Mouse (Mus musculus): ENCODE measurements at regions not wholly inside any gene's neighbourhood (a gene's known extent, or its start where the extent isn't known, plus 50 kb on each side); places are given as distances from the start of the nearest gene placed in this dataset.

DNA sequence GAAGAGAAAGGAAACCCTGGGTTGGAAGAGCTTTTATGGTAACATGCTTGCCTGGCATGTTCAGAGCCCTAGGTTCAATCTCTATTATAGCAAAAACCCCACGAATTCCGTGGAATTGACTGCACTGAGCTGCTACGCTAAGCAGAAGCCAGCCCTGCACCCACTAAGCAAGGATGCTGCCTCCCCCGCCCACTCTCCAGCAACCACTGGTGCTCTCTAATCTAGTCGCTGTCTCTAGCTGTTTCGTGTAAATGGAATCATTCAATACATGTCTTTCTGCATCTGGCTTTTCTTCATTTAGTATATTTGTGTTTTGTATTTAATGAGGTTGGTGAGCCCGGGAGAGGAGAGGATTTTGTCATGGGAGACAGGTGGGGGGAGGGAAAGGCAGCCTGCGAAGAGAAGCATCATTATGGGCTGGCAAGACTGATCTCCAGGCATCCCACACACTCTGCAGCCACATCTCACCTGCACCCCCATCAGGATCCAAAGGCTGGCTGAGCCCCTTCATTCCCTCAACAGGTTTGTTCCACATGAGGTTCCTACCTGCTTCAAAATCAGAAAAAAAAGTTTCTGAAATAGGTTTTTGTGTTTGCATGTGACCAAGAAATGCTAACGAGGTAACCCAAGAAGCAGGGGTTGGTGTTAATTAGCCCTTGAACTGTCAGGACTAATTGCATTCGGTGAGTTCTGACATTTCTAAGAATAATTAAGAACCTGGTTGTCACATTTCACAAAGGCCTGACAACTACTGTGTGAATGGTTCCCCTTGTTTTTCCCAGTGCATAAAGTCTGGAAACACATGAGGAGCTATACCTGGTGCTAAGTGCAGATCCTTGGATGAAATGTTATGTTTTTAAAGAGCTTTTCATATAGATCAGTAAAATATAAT is 68.6 kb upstream of the Ubl3 start:
- 84% methylated on average over 10 of the region's 10 CpGs for WGBS (ENCODE audit: missing documents)
- H3K36me3 ChIP-seq (ENCODE audit: inconsistent target), result no peaks in the 10 kb centered on the region
- H3K4me3 ChIP-seq (ENCODE audit: inconsistent target), result no peak overlapping the region
- H3K79me2 ChIP-seq (ENCODE audit: inconsistent target), result no peaks in the 10 kb centered on the region
- H3K27ac ChIP-seq, result no peak overlapping the region

DNA sequence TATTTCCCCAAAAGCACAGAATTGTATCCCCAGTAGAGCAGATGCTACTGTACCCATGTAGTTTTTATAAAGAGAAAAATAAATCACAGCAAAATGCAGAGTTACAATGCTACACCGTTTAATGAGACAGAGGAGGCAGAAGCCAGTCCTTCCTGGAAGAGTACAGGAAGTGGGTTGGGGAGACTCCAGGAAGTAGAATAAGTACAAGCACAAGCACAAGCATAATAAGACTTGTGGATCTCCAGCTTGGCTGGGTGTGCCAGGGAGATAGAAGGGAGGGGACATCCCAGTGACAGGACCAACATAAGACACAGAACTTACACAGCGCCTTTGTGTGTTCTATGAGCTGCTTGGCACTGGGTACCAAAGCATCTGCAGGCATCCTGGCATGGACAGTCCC is 67.3 kb upstream of the Ubl3 start:
- 59% methylated on average over 2 of the region's 2 CpGs for WGBS (ENCODE audit: missing documents)
- H3K27ac ChIP-seq, result no peak overlapping the region

DNA sequence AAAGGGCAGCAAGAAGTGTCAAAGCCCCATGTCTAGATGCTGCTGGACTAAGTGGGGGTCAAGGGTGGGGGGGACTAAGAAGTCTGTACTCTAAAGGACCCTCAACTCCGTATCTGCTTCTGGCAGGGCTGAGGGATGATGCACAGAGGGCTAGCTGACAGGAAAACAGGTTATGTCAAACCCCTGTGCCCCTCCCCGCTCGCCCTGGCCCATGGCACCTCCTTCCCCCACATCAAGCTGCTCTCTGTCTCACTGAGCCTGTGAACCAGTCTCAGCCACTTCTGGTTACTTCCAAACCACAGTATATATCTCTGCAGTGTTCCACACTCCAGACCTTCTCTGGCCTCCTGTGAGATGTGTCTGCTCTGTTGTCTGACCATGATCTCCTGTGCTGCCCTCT is 63.8 kb upstream of the Ubl3 start:
- Histone ChIP-seq H3K27ac (no peak overlapping the region), H3K36me3 (ENCODE audit: inconsistent target) (no peaks in the 10 kb centered on the region), H3K79me2 (ENCODE audit: inconsistent target) (no peaks in the 10 kb centered on the region), H3K4me3 (ENCODE audit: inconsistent target) (no peak overlapping the region)
- 100% methylated on average over 3 of the region's 3 CpGs for WGBS (ENCODE audit: missing documents)

More for the DNA sequence above, 67.3 kb upstream of the Ubl3 start:
- Histone ChIP-seq H3K79me2 (ENCODE audit: inconsistent target) (no peaks in the 10 kb centered on the region), H3K36me3 (ENCODE audit: inconsistent target) (no peaks in the 10 kb centered on the region), H3K4me3 (ENCODE audit: inconsistent target) (no peak overlapping the region)

DNA sequence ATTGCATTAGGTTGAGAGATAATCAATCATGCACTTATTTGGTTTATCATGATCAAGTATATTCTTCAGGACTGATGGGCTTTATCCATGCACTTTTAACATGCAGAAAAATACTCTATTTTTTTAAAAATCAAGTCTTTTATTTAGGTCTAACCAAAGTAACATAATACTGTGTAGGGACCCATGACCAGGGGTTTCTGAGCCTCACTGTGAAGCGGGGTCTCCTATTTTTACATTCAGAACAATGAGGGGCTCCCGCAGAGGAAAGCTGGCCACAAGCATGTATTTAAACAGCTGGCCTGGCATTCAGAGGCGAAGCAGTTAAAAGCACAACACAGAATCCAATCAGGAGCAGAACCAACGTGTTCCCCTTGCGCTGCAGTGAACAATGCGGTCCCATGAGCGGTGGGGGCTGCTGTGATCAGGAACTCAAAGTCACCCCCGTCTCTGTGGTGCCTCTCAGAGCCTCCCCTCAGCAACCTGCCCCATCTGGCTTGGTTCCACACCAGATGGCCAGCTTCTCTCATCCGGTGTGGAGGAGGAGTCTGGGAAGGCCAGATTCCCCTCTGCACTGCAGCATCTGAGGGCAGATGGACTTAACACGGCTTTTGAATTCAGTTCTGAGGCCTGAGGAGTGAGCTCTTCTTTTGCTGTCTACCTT is 63.2 kb upstream of the Ubl3 start:
- H3K36me3 ChIP-seq (ENCODE audit: inconsistent target), result no peaks in the 10 kb centered on the region
- 73% methylated on average over 10 of the region's 10 CpGs for WGBS (ENCODE audit: missing documents)
- no peak overlapping the region for H3K27ac ChIP-seq
- H3K79me2 ChIP-seq (ENCODE audit: inconsistent target), result no peaks in the 10 kb centered on the region
- no peak overlapping the region for H3K4me3 ChIP-seq (ENCODE audit: inconsistent target)

DNA sequence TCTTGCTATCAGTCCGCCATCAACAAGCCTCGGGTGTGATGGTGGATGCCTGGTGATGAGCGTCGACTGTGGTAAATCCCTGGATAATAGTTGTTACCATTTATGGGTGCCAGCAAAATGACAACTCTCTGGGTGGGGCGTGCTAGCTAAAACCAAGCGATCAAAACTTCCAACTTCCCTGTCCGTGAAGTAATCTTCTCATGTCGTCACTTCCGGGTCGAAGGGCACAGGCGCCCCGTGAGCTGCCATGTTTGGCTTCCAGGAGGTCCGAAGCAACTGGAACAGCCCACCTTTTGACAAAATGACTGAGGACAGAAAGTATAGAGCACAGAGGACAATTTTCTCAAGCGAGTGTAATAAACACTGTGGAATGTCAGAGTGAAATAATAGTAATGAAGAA is 62.5 kb upstream of the Ubl3 start:
- H3K27ac ChIP-seq, result no peak overlapping the region
- H3K36me3 ChIP-seq (ENCODE audit: inconsistent target), result no peaks in the 10 kb centered on the region
- H3K4me3 ChIP-seq (ENCODE audit: inconsistent target), result no peak overlapping the region
- no peaks in the 10 kb centered on the region for H3K79me2 ChIP-seq (ENCODE audit: inconsistent target)
- WGBS (ENCODE audit: missing documents), result 97% methylated on average over 13 of the region's 14 CpGs

DNA sequence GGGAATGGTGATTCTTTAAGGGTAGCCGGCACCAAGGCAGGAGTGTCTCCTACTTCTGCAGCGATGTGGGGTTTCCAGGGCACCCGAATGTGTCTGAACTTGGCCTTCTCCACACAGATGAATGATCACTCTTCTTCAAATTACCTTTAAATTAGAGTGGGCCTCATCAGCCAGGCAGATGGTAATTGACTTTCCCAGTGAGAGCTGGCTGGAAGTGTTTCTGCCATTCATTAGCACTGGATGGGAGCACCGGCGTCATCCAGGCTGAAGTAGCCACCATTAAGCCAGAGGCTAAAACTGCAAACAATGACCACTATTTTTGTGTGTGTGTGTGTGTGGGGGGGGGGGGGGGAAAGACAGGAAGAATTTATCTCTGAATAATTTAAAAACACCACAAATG is 58.7 kb upstream of the Ubl3 start:
- no peaks in the 10 kb centered on the region for H3K79me2 ChIP-seq (ENCODE audit: inconsistent target)
- WGBS (ENCODE audit: missing documents), result 91% methylated on average over 5 of the region's 5 CpGs
- H3K36me3 ChIP-seq (ENCODE audit: inconsistent target), result no peaks in the 10 kb centered on the region
- H3K27ac ChIP-seq, result no peak overlapping the region
- H3K4me3 ChIP-seq (ENCODE audit: inconsistent target), result no peak overlapping the region

DNA sequence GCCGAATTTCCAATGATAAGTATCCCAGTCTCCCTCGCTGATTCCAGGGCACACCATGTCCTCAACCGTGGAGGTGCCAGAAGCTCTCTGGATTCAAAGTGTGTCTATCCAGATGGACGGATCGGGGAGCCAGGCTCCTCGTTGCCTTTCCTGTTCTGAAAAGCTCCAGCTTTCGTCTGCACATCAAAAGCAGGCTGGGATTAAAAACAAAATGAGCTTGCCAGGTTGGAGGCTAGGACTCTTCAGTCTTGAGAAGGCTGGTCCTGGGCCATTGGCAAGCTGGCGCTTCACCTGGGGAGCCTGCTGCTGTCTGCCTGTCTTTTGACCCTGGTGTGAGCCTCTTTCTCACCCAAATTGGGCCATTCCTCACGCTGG is 56.9 kb upstream of the Ubl3 start:
- Histone ChIP-seq H3K79me2 (ENCODE audit: inconsistent target) (no peaks in the 10 kb centered on the region), H3K27ac (no peak overlapping the region), H3K4me3 (ENCODE audit: inconsistent target) (no peak overlapping the region), H3K36me3 (ENCODE audit: inconsistent target) (no peaks in the 10 kb centered on the region)
- WGBS (ENCODE audit: missing documents), result 91% methylated on average over 9 of the region's 9 CpGs

DNA sequence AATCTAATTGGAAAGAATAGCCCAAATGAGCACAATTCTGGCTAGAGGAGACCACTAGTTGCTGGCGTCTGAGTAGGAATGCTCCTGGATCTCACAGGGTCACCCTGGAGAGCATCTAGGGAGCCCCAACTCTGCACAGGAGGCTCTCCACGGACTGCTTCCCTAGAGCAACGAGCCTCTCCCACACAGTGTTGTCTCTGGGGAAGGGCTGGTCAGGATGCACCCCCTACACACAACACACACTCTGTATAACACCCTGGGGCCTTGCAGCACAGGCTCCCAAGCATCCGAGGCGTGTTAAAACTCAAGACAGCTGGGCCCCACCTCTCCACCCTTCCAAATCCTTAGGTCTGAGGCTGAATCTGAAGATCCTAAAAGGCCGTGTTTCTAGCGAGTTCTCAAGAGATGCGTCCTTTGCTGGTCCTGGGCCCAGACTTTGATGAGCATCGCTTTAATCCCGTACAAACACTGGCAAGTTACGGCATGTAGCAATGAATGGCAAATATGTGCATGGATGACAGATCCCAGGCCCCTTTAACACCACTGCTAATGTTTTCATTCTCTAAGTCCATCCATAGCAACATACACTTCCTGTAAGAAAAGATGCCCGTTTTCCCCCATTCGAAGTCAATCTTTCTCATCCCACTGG is 56.4 kb upstream of the Ubl3 start:
- no peaks in the 10 kb centered on the region for H3K36me3 ChIP-seq (ENCODE audit: inconsistent target)
- H3K27ac ChIP-seq, result no peak overlapping the region
- no peak overlapping the region for H3K4me3 ChIP-seq (ENCODE audit: inconsistent target)
- H3K79me2 ChIP-seq (ENCODE audit: inconsistent target), result no peaks in the 10 kb centered on the region
- 94% methylated on average over 13 of the region's 13 CpGs for WGBS (ENCODE audit: missing documents)

DNA sequence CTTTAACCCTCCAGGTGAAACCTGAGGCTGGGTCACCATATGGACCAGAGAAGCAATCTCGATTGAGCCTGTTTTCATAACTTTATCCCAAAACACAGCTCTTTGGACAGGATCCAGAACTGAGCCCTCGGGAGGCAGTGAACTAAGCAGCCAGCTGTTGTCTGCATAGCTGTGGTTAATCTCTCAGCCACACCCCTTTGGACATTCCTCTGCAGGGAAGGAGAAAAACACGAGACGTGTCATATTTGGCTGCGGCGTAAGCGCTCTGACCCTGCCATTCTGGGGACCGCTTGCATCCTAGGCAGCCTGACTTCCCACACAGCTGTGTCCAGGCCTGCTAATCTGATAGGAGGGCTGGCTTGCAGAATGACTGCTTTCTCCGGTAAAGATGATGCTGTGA is 55.6 kb upstream of the Ubl3 start:
- 82% methylated on average over 4 of the region's 9 CpGs for WGBS (ENCODE audit: missing documents)

DNA sequence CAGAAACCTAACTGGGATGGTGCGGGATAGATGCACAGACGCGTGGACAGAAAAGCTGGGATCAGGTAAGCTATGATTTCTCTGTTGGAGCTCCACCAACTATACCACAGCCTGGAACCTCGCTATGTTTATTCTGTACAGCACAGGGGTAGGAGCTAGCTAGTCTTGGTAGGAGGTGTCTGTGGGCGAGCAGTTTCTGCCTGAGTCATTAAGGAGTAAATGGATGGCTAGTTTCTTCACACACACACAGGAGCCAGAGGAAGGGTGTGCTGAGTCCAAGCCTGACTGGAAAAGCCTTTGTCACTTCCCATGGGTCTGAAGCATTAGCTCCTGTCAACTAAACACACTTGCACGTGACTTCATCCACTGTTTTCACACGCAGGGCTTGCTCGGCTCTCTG is 53.1 kb upstream of the Ubl3 start:
- Histone ChIP-seq H3K27ac (no peak overlapping the region), H3K79me2 (ENCODE audit: inconsistent target) (no peaks in the 10 kb centered on the region), H3K36me3 (ENCODE audit: inconsistent target) (no peaks in the 10 kb centered on the region), H3K4me3 (ENCODE audit: inconsistent target) (no peak overlapping the region)
- 97% methylated on average over 8 of the region's 8 CpGs for WGBS (ENCODE audit: missing documents)

More for the DNA sequence above, 55.6 kb upstream of the Ubl3 start:
- H3K36me3 ChIP-seq (ENCODE audit: inconsistent target), result no peaks in the 10 kb centered on the region
- H3K27ac ChIP-seq, result no peak overlapping the region
- H3K4me3 ChIP-seq (ENCODE audit: inconsistent target), result no peak overlapping the region
- H3K79me2 ChIP-seq (ENCODE audit: inconsistent target), result no peaks in the 10 kb centered on the region
